Mouse (Mus musculus): ENCODE data around the gene Olfr532.

DNA sequence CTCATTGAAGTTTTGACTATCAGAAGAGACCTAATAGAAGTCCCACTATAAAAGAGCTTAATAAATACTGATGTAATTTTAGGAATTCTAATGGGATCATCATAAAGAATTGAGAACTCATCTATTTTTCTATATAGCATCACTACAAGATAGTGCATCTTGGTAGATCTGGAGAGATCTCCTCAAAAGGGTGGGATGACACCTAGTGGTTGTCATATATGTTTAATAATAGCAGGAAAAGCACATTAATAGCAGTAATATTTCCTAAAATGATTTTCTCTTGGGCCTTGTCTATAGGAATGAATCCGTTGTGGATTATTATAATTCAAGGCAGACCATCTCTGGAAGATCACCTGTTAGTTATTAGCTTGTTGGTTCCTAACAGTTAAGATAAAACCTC, 21.7 kb upstream of the Olfr532 start:
- TF ChIP-seq CTCF (IDR thresholded peaks at IDR 0.05; ENCODE audit: low read depth) = no peak
- no peak for TF ChIP-seq EP300 (optimal IDR thresholded peaks at IDR 0.05)

Data from stomach, postnatal 0 days (tissue).